Mouse (Mus musculus) v-Abl transformed pro-B cells (cell line): ENCODE measurements around the gene Hnf4a.

Experiments used
- in situ Hi-C, 2 experiments: fragments of 400-800 bp; cut with MboI; formaldehyde crosslinking; loops; one replicate each; pipeline ENCODE4 v1.15.1; 2025; ENCODE audit not compliant: unreplicated experiment in 2 of 2

The Hnf4a gene

DNA sequence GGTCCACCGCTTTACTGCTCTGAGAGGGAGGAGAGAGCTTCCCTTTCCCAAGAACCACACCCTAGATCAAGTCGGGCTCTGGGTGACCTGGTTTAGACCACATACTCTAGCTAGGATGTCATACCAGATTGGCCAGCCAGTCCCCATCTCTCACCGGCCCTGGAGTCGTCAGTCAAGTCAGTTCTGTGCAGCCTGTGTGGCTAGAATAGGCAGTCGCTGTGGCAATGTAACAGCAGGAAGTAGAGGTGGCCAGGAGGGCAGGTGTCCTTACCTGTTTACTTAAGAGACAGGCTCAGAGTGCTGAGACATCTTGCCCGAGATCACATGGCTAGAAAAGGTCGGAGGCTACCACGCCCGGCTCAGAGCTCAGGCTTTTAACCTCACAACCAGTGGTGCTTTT lies 104.6 kb downstream of the Hnf4a start:
- in situ Hi-C loops: loop anchor here in 1 of 2 experiments (25.0 kb wide), 1 partner anchor 101 kb away; no protein-coding TSS in a partner anchor

DNA sequence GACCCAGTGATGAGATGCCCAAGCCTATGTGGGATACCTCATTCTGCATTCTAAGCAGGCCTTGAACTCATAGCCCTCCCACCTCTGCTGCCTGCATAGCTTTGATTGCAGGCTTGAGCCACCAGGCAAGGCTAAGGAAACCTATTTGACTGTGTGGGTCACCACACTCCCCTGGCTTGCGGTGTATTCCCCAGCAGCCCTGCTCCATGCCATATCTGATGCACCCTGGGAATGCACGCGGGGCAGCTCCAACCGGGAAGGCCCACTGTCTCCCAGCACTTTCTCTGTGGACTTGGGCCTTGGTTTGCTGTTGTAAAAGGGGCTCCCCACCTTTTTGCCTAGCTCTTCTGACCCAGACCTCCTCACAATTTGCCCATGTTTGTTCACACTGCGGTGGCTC lies 106.6 kb downstream of the Hnf4a start:
- in situ Hi-C loops: loop anchor here in 1 of 2 experiments (25.0 kb wide), 1 partner anchor 99 kb away; no protein-coding TSS in a partner anchor

DNA sequence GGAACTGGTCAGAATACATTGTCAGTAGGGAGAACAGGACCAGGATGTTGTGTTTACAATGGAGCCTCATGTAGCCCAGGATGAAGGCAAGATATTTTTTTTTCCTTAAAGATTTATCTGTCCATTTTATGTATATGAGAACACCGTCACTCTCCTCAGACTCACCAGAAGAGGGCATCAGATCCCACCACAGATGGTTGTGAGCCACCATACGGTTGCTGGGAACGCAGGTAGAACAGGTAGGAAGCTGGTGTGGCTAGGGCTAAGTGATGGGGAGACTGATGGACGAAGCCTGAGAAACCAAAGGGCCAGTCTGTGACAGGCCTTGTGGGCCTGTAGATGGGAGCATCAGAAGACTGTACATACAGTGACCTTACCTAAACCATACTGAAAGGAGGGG lies 107.4 kb downstream of the Hnf4a start:
- in situ Hi-C loops: loop anchor here in 1 of 2 experiments (25.0 kb wide), 1 partner anchor 98 kb away; no protein-coding TSS in a partner anchor

DNA sequence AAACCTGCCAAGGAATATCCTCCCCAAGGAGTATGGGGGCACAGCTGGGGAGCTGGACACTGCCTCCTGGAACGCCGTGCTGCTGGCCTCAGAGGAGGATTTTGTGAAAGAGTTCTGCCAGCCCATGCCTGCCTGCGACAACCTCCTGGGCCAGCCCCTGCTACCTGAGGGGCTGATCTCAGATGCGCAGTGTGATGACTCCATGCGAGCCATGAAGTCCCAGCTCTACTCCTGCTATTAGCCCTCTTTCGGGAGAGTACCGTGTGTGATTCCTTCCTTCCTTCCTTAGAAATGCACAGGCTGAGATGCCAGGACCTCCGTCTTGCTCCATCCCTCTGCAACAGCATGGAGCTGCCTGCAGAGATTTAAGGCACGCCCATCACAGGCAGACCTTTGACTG lies 108.8 kb downstream of the Hnf4a start:
- in situ Hi-C loops: loop anchor here in 1 of 2 experiments (25.0 kb wide), 1 partner anchor 97 kb away; no protein-coding TSS in a partner anchor

DNA sequence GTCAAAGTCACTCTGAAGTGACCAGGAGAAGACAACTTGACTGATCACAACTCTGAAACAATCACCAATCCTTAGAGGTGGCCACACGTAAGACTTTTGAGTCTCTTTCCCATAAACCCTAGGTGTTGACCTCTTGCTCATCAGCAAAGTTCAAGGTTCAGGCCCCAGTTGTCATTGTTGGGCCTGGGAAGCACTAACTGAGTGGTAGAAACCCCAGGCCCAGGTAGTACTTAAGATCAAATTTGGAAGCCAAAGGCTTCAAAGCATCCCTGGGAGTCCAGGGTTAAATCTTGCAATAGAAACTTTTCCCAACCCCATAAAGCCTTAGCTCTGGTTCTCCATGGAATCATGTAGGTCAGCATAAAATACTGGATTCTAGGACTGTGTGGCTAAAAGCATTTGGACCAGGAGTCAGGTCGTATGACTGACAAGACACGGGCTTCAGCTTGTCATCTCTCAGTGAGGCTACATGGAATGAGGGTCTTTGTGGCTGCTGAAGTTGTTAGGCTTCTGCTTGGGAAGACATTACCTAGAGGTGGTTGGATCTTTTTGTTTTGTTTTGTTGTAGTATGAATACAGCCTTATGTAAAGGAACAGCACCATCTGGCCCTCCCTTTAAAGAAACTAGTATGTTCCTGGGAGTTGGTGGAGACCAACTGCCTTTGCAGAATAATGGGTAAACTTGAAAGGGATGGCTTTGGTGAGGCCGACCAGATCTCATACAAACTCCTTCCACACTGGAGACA lies 109.5 kb downstream of the Hnf4a start:
- in situ Hi-C loops: loop anchor here in 1 of 2 experiments (25.0 kb wide), 1 partner anchor 96 kb away; no protein-coding TSS in a partner anchor

DNA sequence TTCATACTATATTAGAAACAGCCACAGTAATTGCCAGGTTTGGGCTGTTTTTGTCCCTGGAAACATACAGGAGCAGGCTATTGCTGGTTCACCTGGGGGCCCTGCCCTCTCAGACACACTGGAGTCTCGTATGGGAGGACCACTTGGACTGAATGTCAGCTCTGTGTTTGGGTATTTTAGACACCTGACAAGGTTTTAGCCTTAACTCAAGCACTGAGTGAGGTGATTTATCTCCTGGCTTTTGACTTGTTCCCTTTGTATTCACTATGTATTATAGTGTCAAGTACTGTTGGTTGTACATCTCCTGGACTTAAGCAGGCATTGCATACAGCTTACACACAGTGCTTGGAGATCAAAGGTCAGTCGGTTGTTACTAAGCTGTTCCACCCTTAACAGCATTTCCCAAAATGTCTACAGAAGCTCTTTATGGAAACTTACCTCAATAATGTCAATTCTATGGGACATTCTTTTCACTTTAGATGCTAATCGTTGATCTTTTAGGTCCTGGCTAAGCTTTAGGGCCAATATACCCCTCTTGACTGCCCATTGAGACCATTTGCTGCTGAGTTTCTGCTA lies 110.1 kb downstream of the Hnf4a start:
- in situ Hi-C loops: loop anchor here in 1 of 2 experiments (25.0 kb wide), 1 partner anchor 96 kb away; no protein-coding TSS in a partner anchor

DNA sequence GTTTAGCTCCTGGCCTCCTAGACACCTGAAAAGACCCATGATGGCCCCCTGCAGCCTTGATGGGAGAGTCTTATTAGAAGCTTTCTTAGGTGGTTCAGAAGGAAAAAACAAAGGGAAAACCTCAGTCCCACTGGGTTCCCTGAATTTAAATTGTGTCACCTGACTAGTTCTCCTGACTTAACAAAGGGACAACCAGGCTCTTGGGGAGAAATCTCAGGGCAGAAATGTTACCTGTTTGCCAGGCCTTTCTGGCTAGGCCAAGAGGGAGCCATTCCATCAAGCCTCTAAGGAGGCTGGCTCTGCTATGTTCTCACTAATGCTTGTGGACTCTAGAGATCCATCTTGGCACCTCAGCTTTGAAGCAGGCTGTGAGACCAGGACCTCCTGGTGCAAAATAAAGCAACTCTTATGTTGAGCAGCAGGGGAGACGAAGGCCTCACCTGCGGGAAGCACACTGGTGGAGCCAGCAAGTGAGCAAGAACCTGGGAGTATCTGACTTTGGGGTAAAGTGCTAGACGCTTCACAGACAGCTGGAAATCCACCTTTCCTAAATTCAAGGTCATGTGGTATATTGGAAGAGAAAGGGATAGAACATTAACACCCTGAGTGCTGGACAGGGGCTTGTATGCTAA lies 110.7 kb downstream of the Hnf4a start:
- in situ Hi-C loops: loop anchor here in 1 of 2 experiments (25.0 kb wide), 1 partner anchor 95 kb away; no protein-coding TSS in a partner anchor

DNA sequence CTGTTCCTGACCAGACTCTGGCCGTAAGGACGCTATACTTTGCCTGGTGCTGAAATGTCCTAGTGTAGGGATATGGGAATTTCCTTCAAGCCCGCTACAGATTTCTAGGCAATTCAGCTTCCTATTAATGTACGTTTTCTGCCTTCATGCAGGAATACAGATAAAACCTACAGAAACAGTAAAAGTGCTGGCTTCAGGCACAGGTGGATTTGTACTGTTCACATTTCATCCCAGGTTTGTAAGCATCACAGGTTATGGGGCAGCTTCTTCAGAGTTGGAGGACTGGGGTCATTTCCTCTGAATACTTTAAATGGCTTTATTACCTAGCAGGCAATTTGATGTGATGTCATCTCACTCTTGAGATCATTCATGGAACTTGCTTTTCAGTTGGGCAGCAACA lies 111.3 kb downstream of the Hnf4a start:
- in situ Hi-C loops: loop anchor here in 1 of 2 experiments (25.0 kb wide), 1 partner anchor 94 kb away; no protein-coding TSS in a partner anchor

DNA sequence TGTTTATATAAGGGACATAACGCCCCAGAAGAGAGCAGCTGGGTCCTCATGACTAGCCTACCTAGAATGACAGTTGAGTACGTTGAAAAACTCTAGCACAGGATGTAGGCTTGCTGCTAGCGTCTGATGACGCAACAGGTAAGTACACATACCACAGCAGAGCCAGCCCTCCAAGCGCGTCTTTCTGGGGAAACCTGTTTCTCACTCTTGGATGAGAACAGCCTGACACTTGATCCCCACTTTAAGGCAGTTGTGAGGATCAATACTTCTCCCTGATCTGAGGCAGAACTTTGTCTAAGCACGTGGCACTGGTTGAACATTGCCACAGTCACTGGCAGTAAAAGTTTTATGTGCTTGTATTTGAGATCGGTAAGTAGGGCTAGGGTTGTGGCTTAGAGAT lies 113.8 kb downstream of the Hnf4a start:
- in situ Hi-C loops: loop anchor here in 1 of 2 experiments (10.0 to 25.0 kb wide), 2 partner anchors 92 to 164 kb away; no protein-coding TSS in a partner anchor

DNA sequence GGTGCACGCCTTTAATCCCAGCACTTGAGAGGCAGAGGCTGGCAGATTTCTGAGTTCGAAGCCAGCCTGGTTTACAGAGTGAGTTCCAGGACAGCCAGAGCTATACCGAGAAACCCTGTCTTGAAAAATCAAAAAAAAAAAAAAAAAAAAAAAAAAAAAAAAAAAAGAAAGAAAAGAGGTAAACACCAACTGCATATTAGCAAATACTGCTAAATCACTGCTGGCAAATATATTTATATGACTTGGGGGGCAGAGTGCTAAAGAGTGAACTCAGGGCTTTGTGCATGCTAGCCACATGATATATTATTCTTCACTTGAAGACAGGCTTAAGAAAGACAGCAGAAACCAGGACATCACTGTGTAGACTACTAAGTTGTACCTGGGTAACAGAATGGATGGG lies 114.8 kb downstream of the Hnf4a start:
- in situ Hi-C loops: loop anchor here in 1 of 2 experiments (10.0 to 25.0 kb wide), 2 partner anchors 91 to 163 kb away; no protein-coding TSS in a partner anchor
